In genomic region chr2:67566566-67566965, GRCm38 (mm10) we compare ENCODE assay signal across 9 mouse cellular contexts. TPM values are rescaled to one million over a fixed set of nuclear protein-coding genes. Genes with fewer than 3 reads are reported as not detected.
DNase-seq lines count a peak whose midpoint lies in the region; ATAC-seq lines count a peak whose summit lies in the region.
"Had no signal": no experiment of that assay in that cellular context is flagged by ENCODE, and none has a peak within 500 bp of the region (broad histone marks: within the 10 kb centered on the region; RNA-seq: fewer than 3 reads in every experiment).

No protein-coding gene starts in this region.

- no peaks in the 10 kb centered on the region for H3K36me3 ChIP-seq in hindbrain, embryonic 13.5 days
- no peaks in the 10 kb centered on the region for H3K36me3 ChIP-seq in midbrain, embryonic 16.5 days (ENCODE audit: control insufficient read depth, insufficient read depth, low read length)

- H3K27me3 ChIP-seq in hindbrain, embryonic 13.5 days: no peaks in the 10 kb centered on the region
- no peaks in the 10 kb centered on the region for H3K27me3 ChIP-seq in midbrain, embryonic 16.5 days (ENCODE audit: control insufficient read depth, insufficient read depth, low read depth, low read length)
- H3K27me3 ChIP-seq: CH12.LX had no signal

- peaks cover 17% of the 10 kb centered on the region for H3K4me1 ChIP-seq in hindbrain, embryonic 13.5 days (replicated peaks)
- peaks cover 11% of the 10 kb centered on the region for H3K4me1 ChIP-seq in midbrain, embryonic 16.5 days (ENCODE audit: control insufficient read depth, insufficient read depth, low read length)

- peak overlapping the region; percentile 96 for H3K4me2 ChIP-seq in hindbrain, embryonic 13.5 days
- peak overlapping the region; percentile 81 for H3K4me2 ChIP-seq in midbrain, embryonic 16.5 days (ENCODE audit: low read length)

- peak overlapping the region; percentile 92 for H3K9ac ChIP-seq in hindbrain, embryonic 13.5 days
- peak overlapping the region; percentile 94 for H3K9ac ChIP-seq in midbrain, embryonic 16.5 days (ENCODE audit: low read depth, low read length)

- peak overlapping the region; percentile 97 for H3K27ac ChIP-seq in hindbrain, embryonic 13.5 days
- H3K27ac ChIP-seq in midbrain, embryonic 16.5 days (ENCODE audit: low read length): peak overlapping the region; percentile 99

- DNase-seq in embryo, embryonic 10.5 days (ENCODE audit: low spot score): peak; percentile 35
- DNase-seq in embryo, embryonic 9.5 days (ENCODE audit: extremely low spot score): no peak
- DNase-seq in right cerebral cortex, postnatal 14 days: peak; percentile 8
- DNase-seq in right cerebral cortex, adult 18-20 months: no peak
- no peak for DNase-seq in left cerebral cortex, adult 9 months (ENCODE audit: low spot score in 2 of 2)
- no peak for DNase-seq in gastrocnemius, postnatal 25 days

- no peak for ATAC-seq in hindbrain, embryonic 13.5 days (ENCODE audit: low FRiP score)
- ATAC-seq in midbrain, embryonic 16.5 days: no peak

- WGBS in hindbrain, embryonic 13.5 days: 2% methylated on average over 12 of the region's 12 CpGs
- WGBS in midbrain, embryonic 16.5 days: 2% methylated on average over 12 of the region's 12 CpGs

- H3K9me3 ChIP-seq in hindbrain, embryonic 13.5 days: no peaks in the 10 kb centered on the region
- no peaks in the 10 kb centered on the region for H3K9me3 ChIP-seq in midbrain, embryonic 16.5 days (replicated peaks; ENCODE audit: control insufficient read depth, low read length, poor library complexity, severe bottlenecking)

- peak overlapping the region; percentile 82 for H3K4me3 ChIP-seq in hindbrain, embryonic 13.5 days
- peak overlapping the region; percentile 85 for H3K4me3 ChIP-seq in midbrain, embryonic 16.5 days (ENCODE audit: low read depth, low read length)

RNA-seq across cellular contexts. Expression of gene B3galt1, which starts 0.9 kb away (rescaled TPM):
- 47.7 and 51.2 TPM in 2 replicates for polyA plus RNA-seq in hindbrain, embryonic 13.5 days (2015; fragmentation: Nextera tagmentation; extraction: Ambion mirVana)
- polyA plus RNA-seq in midbrain, embryonic 16.5 days (2015; fragmentation: Nextera tagmentation; extraction: Ambion mirVana): 51.2 and 57.5 TPM in 2 replicates
- 1 to 10 TPM; 1.9 to 2.8 TPM for total RNA-seq in gastrocnemius, postnatal 25 days (2021)
- total RNA-seq: CH12.LX had no signal

Comparison
In these comparisons a context has a peak if more than half of its experiments do, and no peak if none do; other contexts are left out.
1. DNase-seq: peak in embryo, embryonic 10.5 days (single experiment) and right cerebral cortex, postnatal 14 days (single experiment); none in embryo, embryonic 9.5 days (single experiment), right cerebral cortex, adult 18-20 months (single experiment), left cerebral cortex, adult 9 months (0 of 2) and gastrocnemius, postnatal 25 days (single experiment).